ENCODE assay signal across 8 mouse cellular contexts in genomic region chr5:24908141-24908819, GRCm38 (mm10).
DNase-seq lines count a peak whose midpoint lies in the region; ATAC-seq and TF ChIP-seq lines count a peak whose summit lies in the region.

No protein-coding gene starts in this region.

- ATAC-seq in hematopoietic stem cell, adult 5-6 weeks (replicated peaks in 1 of 2; ENCODE audit: insufficient read depth in 1 of 2, low FRiP score in 2 of 2, low TSS enrichment in 1 of 2, low read depth in 1 of 2, poor library complexity in 2 of 2, severe bottlenecking in 2 of 2) = peak; percentile 27 to 43
- peak; percentile 93 for ATAC-seq in lung, postnatal 0 days

- peak overlapping the region; percentile 85 for H3K27ac ChIP-seq in lung, postnatal 0 days (ENCODE audit: low read length)

- peak; percentile 49 for DNase-seq in MEL-GATA-1-ER (ENCODE audit: extremely low read depth, low read depth)
- peak; percentile 95 for DNase-seq in cerebellum, adult 11-12 months
- peak; percentile 84 for DNase-seq in forelimb bud, embryonic 11.5 days (ENCODE audit: low read depth, low spot score)
- peak; percentile 85 to 93 for DNase-seq in layer of hippocampus, postnatal 10 days (ENCODE audit: low spot score in 2 of 2)
- DNase-seq in lung, postnatal 0 days (ENCODE audit: low spot score) = peak; percentile 90
- DNase-seq in retina, adult 2 months (ENCODE audit: low read depth, low spot score) = peak; percentile 84
- peak; percentile 96 for DNase-seq in thymus, postnatal 25 days

- no peaks in the 10 kb centered on the region for H3K36me3 ChIP-seq in lung, postnatal 0 days (ENCODE audit: insufficient read depth, low read length)

- TF ChIP-seq EP300 in lung, postnatal 0 days (IDR thresholded peaks at IDR 0.05) = no peak

- H3K9ac ChIP-seq in lung, postnatal 0 days (replicated peaks; ENCODE audit: low read depth) = peak overlapping the region; percentile 48

- WGBS in lung, postnatal 0 days = under 1% methylated on average over 37 of the region's 87 CpGs

- no peaks in the 10 kb centered on the region for H3K9me3 ChIP-seq in lung, postnatal 0 days (ENCODE audit: low read length)

- peak; percentile 65 for TF ChIP-seq CTCF in lung, postnatal 0 days (IDR thresholded peaks at IDR 0.05)

- H3K4me1 ChIP-seq in lung, postnatal 0 days (ENCODE audit: insufficient read depth, low read depth, low read length) = no peaks in the 10 kb centered on the region

- peak overlapping the region; percentile 60 for H3K4me3 ChIP-seq in lung, postnatal 0 days (ENCODE audit: low read depth, low read length)

- H3K4me2 ChIP-seq in lung, postnatal 0 days (replicated peaks; ENCODE audit: low read depth, low read length) = peak overlapping the region; percentile 77

- H3K27me3 ChIP-seq in lung, postnatal 0 days (replicated peaks; ENCODE audit: insufficient read depth, low read length) = no peaks in the 10 kb centered on the region

Comparison
In these comparisons a context has a peak if more than half of its experiments do, and no peak if none do; other contexts are left out.
1. Peak in every context shown above with its lines: DNase-seq, ATAC-seq, H3K4me3 ChIP-seq and H3K27ac ChIP-seq.